Comparison of ENCODE assay signal across 1 mouse cellular context in genomic region chr10:81427327-81427726, GRCm38 (mm10).
TF ChIP-seq lines count a peak whose summit lies in the region.

No protein-coding gene starts in this region.

TF ChIP-seq in MEL, 35 proteins besides CTCF, POLR2A, EP300 and RAD21 (continued from another document):
- TF ChIP-seq GABPA (IDR thresholded peaks at IDR 0.05; ENCODE audit: low read depth, low read length), result no peak
- no peak for TF ChIP-seq MYC (IDR thresholded peaks at IDR 0.05; ENCODE audit: low read depth, low read length)
- TF ChIP-seq MXI1 (IDR thresholded peaks at IDR 0.05; ENCODE audit: low read depth, low read length), result no peak
- TF ChIP-seq JUND (IDR thresholded peaks at IDR 0.05; ENCODE audit: low read depth, low read length), result no peak
- TF ChIP-seq USF1 (IDR thresholded peaks at IDR 0.05; ENCODE audit: low read depth, low read length), result no peak
